Mouse (Mus musculus): Measurements from ENCODE around the gene Pacs1.

GRCm38 (mm10) chr19:5267015-5267414 lies 5.9 kb downstream of the Pacs1 start:
- TF ChIP-seq CTCF (IDR thresholded peaks at IDR 0.05; ENCODE audit: low read depth) = no peak
- no peak for TF ChIP-seq EP300 (IDR thresholded peaks at IDR 0.05; ENCODE audit: low read depth)
